Mouse (Mus musculus): ENCODE measurements around the gene Psen2.

- no peak for TF ChIP-seq CTCF (IDR thresholded peaks at IDR 0.05; ENCODE audit: control insufficient read depth, insufficient read depth, low read length)
- TF ChIP-seq POLR2A (IDR thresholded peaks at IDR 0.05; ENCODE audit: borderline replicate concordance, control insufficient read depth, low read depth, low read length): no peak
Measured at GRCm38 (mm10) chr1:180256866-180257265, 6.4 kb downstream of the Psen2 start.

Data from bone marrow, adult 2 months (tissue).